Mouse (Mus musculus): ENCODE data around the gene Gpr83.

The Gpr83 gene

GRCm38 (mm10) chr9:14904741-14905475 is 44.9 kb downstream of the Gpr83 start:
- DNase-seq (ENCODE audit: low read depth, low spot score): peak; percentile 22

GRCm38 (mm10) chr9:14905956-14906355 is 45.9 kb downstream of the Gpr83 start:
- no peak for DNase-seq (ENCODE audit: low read depth, low spot score)

GRCm38 (mm10) chr9:14907816-14908415 is 47.9 kb downstream of the Gpr83 start:
- no peak for DNase-seq (ENCODE audit: low read depth, low spot score)

GRCm38 (mm10) chr9:14909981-14910380 is 50.0 kb downstream of the Gpr83 start:
- no peak for DNase-seq (ENCODE audit: low read depth, low spot score)

GRCm38 (mm10) chr9:14912037-14912436 is 52.0 kb downstream of the Gpr83 start:
- DNase-seq (ENCODE audit: low read depth, low spot score): no peak

- no peak for DNase-seq (ENCODE audit: low read depth, low spot score)
Measured at GRCm38 (mm10) chr9:14917661-14918060, 57.7 kb downstream of the Gpr83 start.

GRCm38 (mm10) chr9:14918825-14919668 is 59.0 kb downstream of the Gpr83 start:
- DNase-seq (ENCODE audit: low read depth, low spot score): no peak

All from 3T3-L1 (cell line).